Mouse (Mus musculus): Measurements from ENCODE around the gene S100a8. TPM values are rescaled to one million over a fixed set of nuclear protein-coding genes. Genes with fewer than 3 reads are reported as not detected.

S100a8 gene
- total RNA-seq, 4 experiments from 2014 or later: 1.2 TPM; not detected in 3

- no peak for DNase-seq (ENCODE audit: low spot score in 2 of 2)
Observed at GRCm38 (mm10) chr3:90678656-90679055, 9.9 kb downstream of the S100a8 start.

DNA sequence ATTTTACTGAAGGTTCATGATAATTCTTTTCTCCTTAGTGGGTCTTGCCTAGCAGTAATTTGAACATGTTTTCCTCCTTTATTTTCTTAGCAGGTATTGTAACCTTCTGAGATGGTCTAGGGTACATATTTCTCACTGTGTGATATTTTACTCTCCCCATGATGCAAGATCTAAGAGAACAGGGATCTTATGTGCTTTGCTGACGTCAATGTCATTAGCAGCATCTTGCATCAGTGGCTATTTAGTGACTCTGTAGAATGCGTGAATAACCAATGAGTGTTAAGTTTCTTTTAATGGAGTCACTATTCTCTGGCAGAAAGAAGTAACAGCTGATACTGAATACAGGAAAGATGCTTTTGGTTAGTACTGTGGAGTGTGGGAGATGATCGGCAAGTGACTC lies 15.2 kb downstream of the S100a8 start:
- no peak for DNase-seq (ENCODE audit: low spot score in 2 of 2)

- no peak for DNase-seq (ENCODE audit: low spot score in 2 of 2)
Observed at GRCm38 (mm10) chr3:90686835-90687234, 18.1 kb downstream of the S100a8 start.

GRCm38 (mm10) chr3:90693496-90693895 lies 24.7 kb downstream of the S100a8 start:
- DNase-seq (ENCODE audit: low spot score in 2 of 2): no peak

GRCm38 (mm10) chr3:90695613-90696012 lies 26.8 kb downstream of the S100a8 start, which contains the start of gene S100a9:
S100a9 (minus strand) TSS chr3:90695721.
- no peak for DNase-seq (ENCODE audit: low spot score in 2 of 2)

DNA sequence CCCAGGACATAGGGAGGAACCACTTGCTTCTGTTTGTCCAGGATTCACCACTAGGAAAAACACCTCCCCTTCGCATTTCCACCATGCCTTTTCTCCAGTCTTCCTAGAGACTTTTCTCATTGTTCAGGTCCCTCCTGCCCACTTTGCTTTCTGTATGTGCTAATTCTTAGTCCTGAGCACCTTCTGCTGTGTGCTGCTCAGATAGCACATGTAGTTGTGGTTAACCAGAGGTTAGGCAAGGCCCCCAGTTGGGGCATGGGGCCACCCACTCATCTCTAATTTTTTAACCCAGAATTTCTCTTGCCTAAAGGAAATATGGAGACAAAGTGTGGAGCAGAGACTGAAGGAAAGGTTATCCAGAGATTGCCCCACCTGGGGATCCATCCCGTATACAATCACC lies 33.5 kb downstream of the S100a8 start:
- no peak for DNase-seq (ENCODE audit: low spot score in 2 of 2)

DNA sequence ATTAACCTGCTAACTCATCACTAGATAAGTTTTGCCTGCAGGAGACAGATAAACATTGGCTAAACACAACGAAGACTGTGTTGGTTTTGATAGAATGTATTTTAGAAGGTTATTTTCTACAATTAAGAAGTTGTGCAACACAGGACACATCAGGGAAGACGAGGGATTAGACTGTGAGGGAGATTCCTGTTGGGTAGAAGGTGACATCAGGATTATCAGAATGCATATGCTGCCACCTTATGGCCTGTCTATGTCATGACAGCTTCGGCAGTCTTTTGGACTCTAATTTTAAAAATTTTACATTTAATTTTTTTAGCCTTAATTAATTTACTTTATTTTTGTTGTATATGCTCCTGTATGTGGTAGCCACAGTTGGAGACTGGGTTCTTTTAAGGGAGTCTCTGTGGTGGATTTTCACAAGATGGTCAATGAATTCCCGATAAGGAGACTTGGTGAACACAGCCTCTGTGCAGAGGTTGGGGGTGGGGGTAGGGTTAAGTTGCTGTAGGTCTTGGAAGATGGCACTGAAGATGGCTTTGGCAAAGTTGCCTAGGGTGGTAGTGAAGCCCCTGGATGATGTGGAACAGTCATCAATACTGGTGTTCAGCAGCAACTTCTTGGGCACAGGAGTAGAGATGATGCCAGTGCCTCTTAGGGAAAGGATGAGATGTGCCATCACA lies 39.9 kb downstream of the S100a8 start:
- no peak for DNase-seq (ENCODE audit: low spot score in 2 of 2)

- DNase-seq (ENCODE audit: low spot score in 2 of 2): peak; percentile 66 to 91
Observed at GRCm38 (mm10) chr3:90709591-90710460, 41.0 kb downstream of the S100a8 start.

Other genes with a start within 250 kb of the S100a8 start
- 10 to 100 TPM; 56.4 to 85.0 (median 73.0) TPM for gene Ints3, start 235.4 kb upstream of the S100a8 start, total RNA-seq (2022)
- 1 to 10 TPM; 5.1 to 6.7 (median 5.8) TPM for gene Npr1, start 203.1 kb upstream of the S100a8 start, total RNA-seq (2022)
- 10 to 100 TPM; 84.2 to 89.7 (median 87.4) TPM for gene Ilf2, start 192.9 kb upstream of the S100a8 start, total RNA-seq (2022)
- gene Snapin, start 177.9 kb upstream of the S100a8 start, total RNA-seq (2022): 10 to 100 TPM; 54.7 to 68.9 (median 63.0) TPM
- 100 to 1,000 TPM; 146 to 155 (median 153) TPM for gene Chtop, start 159.5 kb upstream of the S100a8 start, total RNA-seq (2022)
- 100 to 1,000 TPM in 2 of 4 experiments, 10 to 100 TPM in 2; 87.1 to 154 (median 123) TPM for gene S100a1, start 154.6 kb upstream of the S100a8 start, total RNA-seq (2022)
- 10 to 100 TPM; 16.9 to 33.3 (median 24.9) TPM for gene S100a13, start 154.5 kb upstream of the S100a8 start, total RNA-seq (2022)
- gene S100a14, start 142.1 kb upstream of the S100a8 start, total RNA-seq (2022): 1 to 10 TPM in 1 of 4 experiments, under 1 TPM in 1, not detected in 2; 0.49 to 1.3 TPM
- gene S100a16, start 131.7 kb upstream of the S100a8 start, total RNA-seq (2022): 100 to 1,000 TPM in 2 of 4 experiments, 10 to 100 TPM in 2; 69.8 to 134 (median 102) TPM
- gene S100a3, start 108.4 kb upstream of the S100a8 start, total RNA-seq (2022): 1 to 10 TPM in 3 of 4 experiments, under 1 TPM in 1; 0.35 to 1.8 (median 1.2) TPM
- gene S100a2, start 78.7 kb upstream of the S100a8 start, total RNA-seq (2022): not detected
- not detected for gene Gm42674, start 67.1 kb upstream of the S100a8 start, total RNA-seq (2022)
- 10 to 100 TPM in 1 of 4 experiments, 1 to 10 TPM in 3; 2.7 to 17.2 (median 5.7) TPM for gene S100a4, start 65.2 kb upstream of the S100a8 start, total RNA-seq (2022)
- gene S100a5, start 60.5 kb upstream of the S100a8 start, total RNA-seq (2022): not detected
- gene S100a6, start 56.1 kb upstream of the S100a8 start, total RNA-seq (2022): 10 to 100 TPM; 22.1 to 95.0 (median 51.5) TPM
- gene S100a7a, start 15.0 kb upstream of the S100a8 start, total RNA-seq (2022): under 1 TPM in 3 of 4 experiments, not detected in 1; 0.34 to 0.62 (median 0.49) TPM
- gene S100a9, start 26.7 kb downstream of the S100a8 start, total RNA-seq (2022): 1 to 10 TPM in 1 of 4 experiments, not detected in 3; 1.1 TPM
- gene Pglyrp4, start 57.9 kb downstream of the S100a8 start, total RNA-seq (2022): not detected
- gene Gm5849, start 108.9 kb downstream of the S100a8 start, total RNA-seq (2022): not detected

All from layer of hippocampus, adult 8-10 months (tissue).